Mouse (Mus musculus) left cerebral cortex, adult 9 months (tissue): Measurements from ENCODE around the gene Lmo7.

Experiments used
- DNase-seq, 2 experiments: peaks; one replicate each; pipeline ENCODE4 v3.0.0; 2022; ENCODE audit warnings: low spot score in 2 of 2

The Lmo7 gene

GRCm38 (mm10) chr14:101778426-101778825 lies 48.7 kb downstream of the Lmo7 start:
- no peak for DNase-seq

- DNase-seq: no peak
Measured at GRCm38 (mm10) chr14:101780016-101780415, 50.3 kb downstream of the Lmo7 start.

GRCm38 (mm10) chr14:101781219-101781618 lies 51.5 kb downstream of the Lmo7 start:
- DNase-seq: no peak

- DNase-seq: peak in 1 of 2 experiments; percentile 54
Measured at GRCm38 (mm10) chr14:101781943-101782510, 52.3 kb downstream of the Lmo7 start.

GRCm38 (mm10) chr14:101784315-101784945 lies 54.7 kb downstream of the Lmo7 start:
- no peak for DNase-seq

GRCm38 (mm10) chr14:101787903-101788302 lies 58.1 kb downstream of the Lmo7 start:
- DNase-seq: no peak

- no peak for DNase-seq
Measured at GRCm38 (mm10) chr14:101788475-101788874, 58.7 kb downstream of the Lmo7 start.

GRCm38 (mm10) chr14:101794553-101795177 lies 64.9 kb downstream of the Lmo7 start:
- no peak for DNase-seq

- DNase-seq: no peak
Measured at GRCm38 (mm10) chr14:101797930-101798500, 68.3 kb downstream of the Lmo7 start.

GRCm38 (mm10) chr14:101798766-101799165 lies 69.0 kb downstream of the Lmo7 start:
- no peak for DNase-seq

GRCm38 (mm10) chr14:101801674-101802073 lies 71.9 kb downstream of the Lmo7 start:
- DNase-seq: no peak

GRCm38 (mm10) chr14:101804119-101804518 lies 74.4 kb downstream of the Lmo7 start:
- DNase-seq: no peak

GRCm38 (mm10) chr14:101804562-101805327 lies 75.0 kb downstream of the Lmo7 start:
- no peak for DNase-seq

GRCm38 (mm10) chr14:101805328-101805697 lies 75.6 kb downstream of the Lmo7 start:
- DNase-seq: no peak

GRCm38 (mm10) chr14:101806058-101806457 lies 76.3 kb downstream of the Lmo7 start:
- no peak for DNase-seq

GRCm38 (mm10) chr14:101806607-101807006 lies 76.8 kb downstream of the Lmo7 start:
- no peak for DNase-seq

GRCm38 (mm10) chr14:101816450-101816849 lies 86.7 kb downstream of the Lmo7 start:
- DNase-seq: no peak

- no peak for DNase-seq
Measured at GRCm38 (mm10) chr14:101822390-101822789, 92.6 kb downstream of the Lmo7 start.

GRCm38 (mm10) chr14:101822871-101823270 lies 93.1 kb downstream of the Lmo7 start:
- DNase-seq: no peak

GRCm38 (mm10) chr14:101829676-101830075 lies 99.9 kb downstream of the Lmo7 start:
- DNase-seq: no peak

GRCm38 (mm10) chr14:101830116-101830515 lies 100.4 kb downstream of the Lmo7 start:
- DNase-seq: no peak

- no peak for DNase-seq
Measured at GRCm38 (mm10) chr14:101834109-101834508, 104.4 kb downstream of the Lmo7 start.
